Mouse (Mus musculus) heart, embryonic 16.5 days (tissue): ENCODE results near the gene Usp45. TPM values are rescaled to one million over a fixed set of nuclear protein-coding genes. Genes with fewer than 3 reads are reported as not detected.

Source experiments
- ATAC-seq: fragments of 200-750 bp; cut with Nextera tagmentation; replicated peaks from 2 replicates; pipeline ENCODE4 v1.8.0; 2017; ENCODE audit warnings: moderate number of reproducible peaks; ENCODE audit not compliant: insufficient read depth, low FRiP score; ENCODE audit errors: extremely low read depth
- H3K27ac ChIP-seq: fragments of 300-500 bp; sonication (generic); 2 replicates; pipeline ENCODE4 v1.5.1; 2014; ENCODE audit warnings: mild to moderate bottlenecking, low read length, control low read depth, moderate library complexity
- H3K27me3 ChIP-seq: fragments of 300-500 bp; sonication (generic); 2 replicates; pipeline ENCODE4 v1.6.1; 2014; ENCODE audit warnings: low read length, mixed read lengths; ENCODE audit not compliant: control insufficient read depth, insufficient read depth
- H3K36me3 ChIP-seq: fragments of 300-500 bp; sonication (generic); 2 replicates; pipeline ENCODE4 v1.6.1; 2014; ENCODE audit not compliant: control insufficient read depth, insufficient read depth
- H3K4me1 ChIP-seq: fragments of 300-500 bp; sonication (generic); 2 replicates; pipeline ENCODE4 v1.6.1; 2014; ENCODE audit warnings: low read length, mixed read lengths; ENCODE audit not compliant: control insufficient read depth, insufficient read depth
- H3K4me2 ChIP-seq: fragments of 300-500 bp; sonication (generic); 2 replicates; pipeline ENCODE4 v1.6.1; 2014; ENCODE audit warnings: low read depth, mild to moderate bottlenecking, control low read depth, low read length
- H3K4me3 ChIP-seq: fragments of 300-500 bp; sonication (generic); 2 replicates; pipeline ENCODE4 v1.5.1; 2014; ENCODE audit warnings: mild to moderate bottlenecking, control low read depth, low read length
- H3K9ac ChIP-seq: fragments of 300-500 bp; sonication (generic); 2 replicates; pipeline ENCODE4 v1.6.1; 2014; ENCODE audit warnings: low read length, control low read depth
- H3K9me3 ChIP-seq: fragments of 300-500 bp; sonication (generic); replicated peaks from 2 replicates; pipeline ENCODE4 v1.6.1; 2016; ENCODE audit warnings: low read length; ENCODE audit not compliant: control insufficient read depth
- WGBS: fragments of 180-500 bp; shearing (Covaris S2); extraction: QIAGEN DNeasy Blood & Tissue Kit; methylation state at CpG from one replicate; pipeline ENCODE4 v1.1.7; 2014; 5-methylcytosine and 5-hydroxymethylcytosine counted together
- polyA plus RNA-seq: library from polyadenylated mRNA; unstranded; fragments of >200 nt; fragmentation: Nextera tagmentation; extraction: Ambion mirVana; gene quantifications from 2 replicates; pipeline ENCODE4 v1.2.1, GENCODE M21; 2015

The Usp45 gene
- polyA plus RNA-seq, 1 experiment from 2014 or later = 6.4 TPM

DNA sequence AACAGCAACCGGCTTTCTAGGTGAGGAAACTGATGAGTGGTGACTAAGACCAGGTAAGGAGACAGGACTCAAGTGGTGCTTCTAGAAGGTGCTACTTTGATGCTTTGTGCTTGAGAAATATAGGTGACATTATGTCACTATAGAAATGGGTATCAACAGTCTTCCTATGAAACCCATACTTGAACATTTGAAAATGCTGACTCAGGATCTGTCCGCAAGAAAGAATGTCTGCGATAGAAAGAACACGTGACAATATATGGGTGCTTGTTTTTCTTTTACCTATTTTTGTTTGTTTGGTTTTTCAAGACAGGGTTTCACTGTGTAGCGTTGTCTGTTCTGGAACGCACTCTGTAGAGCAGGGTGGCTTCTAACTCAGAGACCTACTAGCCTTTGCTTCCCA, 45.7 kb downstream of the Usp45 start:
- ATAC-seq = no peak
- no peak overlapping the region for H3K4me3 ChIP-seq
- WGBS = 84% methylated on average over 6 of the region's 6 CpGs
- no peaks in the 10 kb centered on the region for H3K9me3 ChIP-seq
- H3K9ac ChIP-seq = no peak overlapping the region
- H3K27ac ChIP-seq = no peak overlapping the region
- H3K36me3 ChIP-seq = peaks cover 12% of the 10 kb centered on the region
- H3K27me3 ChIP-seq = no peaks in the 10 kb centered on the region
- no peaks in the 10 kb centered on the region for H3K4me1 ChIP-seq
- no peak overlapping the region for H3K4me2 ChIP-seq

GRCm38 (mm10) chr4:21814029-21814428, 47.1 kb downstream of the Usp45 start:
- Histone ChIP-seq H3K36me3 (peaks cover 12% of the 10 kb centered on the region), H3K27ac (no peak overlapping the region), H3K27me3 (no peaks in the 10 kb centered on the region), H3K4me3 (no peak overlapping the region), H3K4me2 (no peak overlapping the region), H3K9ac (no peak overlapping the region), H3K9me3 (no peaks in the 10 kb centered on the region), H3K4me1 (no peaks in the 10 kb centered on the region)
- 42% methylated on average over 2 of the region's 2 CpGs for WGBS
- no peak; the same call in 1 of the 2 replicates for ATAC-seq

- peaks cover 30% of the 10 kb centered on the region; the same call in 1 of the 2 replicates for H3K36me3 ChIP-seq
- H3K4me3 ChIP-seq = no peak overlapping the region
- no peak overlapping the region for H3K9ac ChIP-seq
- 81% methylated on average over 2 of the region's 2 CpGs for WGBS
- no peaks in the 10 kb centered on the region for H3K4me1 ChIP-seq
- H3K27me3 ChIP-seq = no peaks in the 10 kb centered on the region
- no peaks in the 10 kb centered on the region for H3K9me3 ChIP-seq
- no peak for ATAC-seq
- H3K27ac ChIP-seq = no peak overlapping the region
- no peak overlapping the region for H3K4me2 ChIP-seq
Measured at GRCm38 (mm10) chr4:21826616-21827015, 59.7 kb downstream of the Usp45 start.

GRCm38 (mm10) chr4:21832844-21833243, 65.9 kb downstream of the Usp45 start:
- Histone ChIP-seq H3K27ac (no peak overlapping the region), H3K4me1 (no peaks in the 10 kb centered on the region), H3K4me3 (no peak overlapping the region), H3K4me2 (no peak overlapping the region), H3K9me3 (no peaks in the 10 kb centered on the region), H3K27me3 (no peaks in the 10 kb centered on the region), H3K36me3 (peaks cover 24% of the 10 kb centered on the region), H3K9ac (no peak overlapping the region)
- WGBS = 96% methylated on average over 8 of the region's 8 CpGs
- no peak for ATAC-seq

- under 1% methylated on average over 50 of the region's 50 CpGs for WGBS
- peak within 1 kb of the TSS; percentile 65 for H3K4me2 ChIP-seq
- no peaks in the 10 kb centered on the region for H3K36me3 ChIP-seq
- no peaks in the 10 kb centered on the region for H3K9me3 ChIP-seq
- no peaks in the 10 kb centered on the region for H3K27me3 ChIP-seq
- ATAC-seq = peak; percentile 98
- peak within 1 kb of the TSS; percentile 82 for H3K4me3 ChIP-seq
- H3K4me1 ChIP-seq = peaks cover 9% of the 10 kb centered on the region
- H3K27ac ChIP-seq = peak within 1 kb of the TSS; percentile 98
- peak within 1 kb of the TSS; percentile 93 for H3K9ac ChIP-seq
Measured at GRCm38 (mm10) chr4:21847481-21848286, 80.7 kb downstream of the Usp45 start, which contains the start of gene Pnisr. Gene Pnisr, plus strand, starts transcription at chr4:21847583.

DNA sequence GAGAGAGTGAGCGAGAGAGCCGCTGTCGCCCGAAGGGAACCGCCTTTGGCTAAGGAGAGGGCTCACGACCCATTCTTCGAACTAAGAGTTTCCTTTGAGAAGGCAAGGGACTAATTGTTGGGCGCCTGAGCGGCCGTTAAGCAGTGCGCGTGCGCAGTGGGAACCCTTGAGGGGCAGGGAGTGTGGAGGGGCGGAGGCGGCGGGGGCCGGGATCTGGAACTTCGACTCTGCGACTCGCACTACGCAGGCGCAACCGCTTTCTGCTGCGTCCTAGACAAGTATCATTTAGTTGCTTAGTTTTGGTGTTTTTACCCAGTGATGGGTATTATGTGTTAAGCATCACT, 81.3 kb downstream of the Usp45 start:
- Histone ChIP-seq H3K27me3 (no peaks in the 10 kb centered on the region), H3K27ac (peak overlapping the region; percentile 98), H3K9me3 (no peaks in the 10 kb centered on the region), H3K36me3 (no peaks in the 10 kb centered on the region), H3K4me3 (peak overlapping the region; percentile 82), H3K4me1 (peaks cover 9% of the 10 kb centered on the region), H3K9ac (peak overlapping the region; percentile 93), H3K4me2 (peak overlapping the region; percentile 65)
- 0% methylated on average over 24 of the region's 24 CpGs for WGBS
- ATAC-seq = peak; percentile 90

DNA sequence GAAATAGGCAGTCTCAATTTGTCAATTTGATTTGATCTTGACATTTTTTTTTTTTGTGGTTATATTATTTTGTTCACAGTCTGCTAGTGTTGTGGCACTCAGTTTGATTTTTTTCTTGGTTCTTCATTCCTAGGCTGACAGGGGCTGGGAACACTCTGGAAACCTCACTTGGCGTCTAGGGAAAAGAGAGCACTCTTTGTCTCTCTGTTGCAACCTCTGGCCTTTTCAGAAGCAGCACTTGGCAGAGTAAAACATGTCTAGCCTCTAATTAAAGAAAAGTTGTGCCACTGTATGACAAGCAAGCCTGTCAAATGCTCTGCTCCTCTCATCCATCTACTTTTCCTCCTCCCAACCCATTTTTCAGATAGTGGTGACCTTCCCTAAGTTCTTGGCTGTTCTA, 90.5 kb downstream of the Usp45 start:
- H3K9ac ChIP-seq = no peak overlapping the region
- ATAC-seq = no peak
- H3K36me3 ChIP-seq = peaks cover 30% of the 10 kb centered on the region
- no peaks in the 10 kb centered on the region for H3K9me3 ChIP-seq
- H3K4me1 ChIP-seq = no peaks in the 10 kb centered on the region
- no peaks in the 10 kb centered on the region for H3K27me3 ChIP-seq
- H3K4me3 ChIP-seq = no peak overlapping the region
- 76% methylated on average over 1 of the region's 1 CpGs for WGBS
- no peak overlapping the region for H3K4me2 ChIP-seq
- no peak overlapping the region for H3K27ac ChIP-seq

DNA sequence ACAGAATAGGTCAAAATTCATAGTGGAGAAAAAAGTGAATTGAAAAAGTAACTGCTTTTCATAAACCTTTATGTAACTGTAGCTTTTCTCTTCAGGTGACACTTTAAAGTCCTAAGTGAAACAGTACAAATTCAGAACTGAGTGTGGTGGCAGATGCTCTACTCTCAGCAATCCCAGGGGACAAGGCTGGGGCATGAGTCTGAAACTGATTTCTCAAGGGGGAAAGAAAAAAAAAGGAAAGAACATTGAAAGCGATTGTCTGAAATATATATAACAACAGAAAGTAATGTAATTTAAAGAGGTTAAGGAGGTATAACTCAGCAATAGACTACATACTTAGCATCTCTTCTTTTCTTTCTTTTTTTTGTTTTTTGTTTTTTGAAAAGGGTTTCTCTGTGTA, 98.3 kb downstream of the Usp45 start:
- WGBS = 93% methylated on average over 1 of the region's 1 CpGs
- no peaks in the 10 kb centered on the region for H3K27me3 ChIP-seq

DNA sequence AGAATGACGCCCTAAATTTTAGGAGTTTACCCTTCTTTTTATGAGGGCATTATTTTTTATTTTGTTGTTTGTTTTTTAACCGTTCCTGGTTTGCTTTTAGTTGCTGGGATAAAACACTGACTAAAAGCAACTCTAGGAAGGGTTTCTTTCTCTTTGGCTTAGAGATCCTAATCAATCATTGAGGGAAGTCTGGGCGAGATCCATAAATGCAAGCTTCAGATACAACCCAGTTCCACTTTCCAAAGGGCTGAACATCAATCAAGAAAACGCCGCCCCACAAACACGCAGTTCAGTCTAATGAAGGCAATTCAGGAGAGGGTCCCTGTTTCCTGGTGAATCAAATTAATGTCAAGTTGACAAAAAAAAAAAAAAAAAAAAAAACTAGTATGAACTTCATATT, 111.8 kb downstream of the Usp45 start:
- Histone ChIP-seq H3K9me3 (no peaks in the 10 kb centered on the region), H3K27ac (no peak overlapping the region), H3K9ac (peak overlapping the region; percentile 86), H3K4me1 (peaks cover 6% of the 10 kb centered on the region), H3K4me3 (peak overlapping the region; percentile 84), H3K4me2 (peak overlapping the region; percentile 88), H3K27me3 (no peaks in the 10 kb centered on the region), H3K36me3 (peaks cover 9% of the 10 kb centered on the region)
- no peak for ATAC-seq
- 29% methylated on average over 6 of the region's 6 CpGs for WGBS

More for the DNA sequence above, 98.3 kb downstream of the Usp45 start:
- Histone ChIP-seq H3K4me3 (no peak overlapping the region), H3K4me1 (no peaks in the 10 kb centered on the region), H3K4me2 (no peak overlapping the region), H3K27ac (no peak overlapping the region), H3K9ac (no peak overlapping the region), H3K36me3 (peaks cover 44% of the 10 kb centered on the region), H3K9me3 (no peaks in the 10 kb centered on the region)
- no peak for ATAC-seq
